Mouse (Mus musculus) testis, adult 2 months (tissue): ENCODE measurements around the gene Inip.

Experiments
- CTCF ChIP-seq: fragments of 200-500 bp; IDR thresholded peaks from 2 replicates; pipeline ENCODE4 v1.5.1; 2012; ENCODE audit warnings: low read depth, mild to moderate bottlenecking, inconsistent platforms, low read length, moderate library complexity; ENCODE audit not compliant: control insufficient read depth, insufficient read depth, insufficient replicate concordance
- POLR2A ChIP-seq: fragments of 200-500 bp; IDR thresholded peaks from 2 replicates; pipeline ENCODE4 v1.6.1; 2012; ENCODE audit warnings: low read depth, mild to moderate bottlenecking, inconsistent platforms, low read length, moderate library complexity; ENCODE audit not compliant: control insufficient read depth

- TF ChIP-seq CTCF (no peak), POLR2A (no peak)
Observed at GRCm38 (mm10) chr4:59822119-59822518, 20.7 kb upstream of the Inip start.
